Mouse (Mus musculus): ENCODE measurements at regions not wholly inside any gene's neighbourhood (a gene's known extent, or its start where the extent isn't known, plus 50 kb on each side); places are given as distances from the start of the nearest gene placed in this dataset.

DNA sequence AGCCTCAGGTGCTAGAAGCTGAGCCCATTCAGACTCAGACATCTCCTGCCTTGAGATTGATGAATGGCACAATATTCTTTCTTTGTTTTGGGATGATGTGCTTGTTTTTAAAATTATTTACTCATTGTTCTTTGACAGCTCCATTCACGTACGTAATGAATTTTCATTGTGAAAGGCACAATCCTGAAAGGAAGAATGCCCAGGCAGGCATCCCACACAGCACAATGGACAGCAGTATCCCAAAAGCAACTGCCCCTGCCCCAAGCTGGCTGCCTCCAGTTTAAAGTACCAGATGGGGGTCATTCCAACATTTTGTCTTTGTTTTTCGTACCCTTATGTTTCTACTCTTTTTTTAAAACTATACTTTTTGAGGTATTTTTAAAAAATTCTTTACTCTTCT lies 210.9 kb upstream of the St8sia2 start:
- DNase-seq: no peak

DNA sequence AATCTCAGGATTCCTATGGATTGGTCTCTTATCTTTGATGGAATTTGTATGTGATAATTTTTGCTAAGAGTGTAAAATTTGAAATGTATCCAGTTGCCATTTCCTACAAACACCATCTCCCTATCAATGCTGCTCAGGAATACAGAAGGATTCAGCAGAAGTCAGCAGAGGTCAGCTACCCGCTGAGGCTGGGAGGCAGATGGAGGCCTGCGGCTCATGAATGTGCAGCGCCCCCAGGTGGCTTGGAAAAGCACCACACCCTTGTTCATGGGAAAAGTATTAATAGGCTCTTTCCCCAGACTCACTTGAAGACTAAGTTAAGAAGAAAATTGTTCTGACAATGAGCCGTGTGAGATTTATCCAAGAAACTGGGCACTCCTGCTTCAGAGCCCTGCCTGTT lies 187.2 kb upstream of the St8sia2 start:
- DNase-seq: peak; percentile 16

DNA sequence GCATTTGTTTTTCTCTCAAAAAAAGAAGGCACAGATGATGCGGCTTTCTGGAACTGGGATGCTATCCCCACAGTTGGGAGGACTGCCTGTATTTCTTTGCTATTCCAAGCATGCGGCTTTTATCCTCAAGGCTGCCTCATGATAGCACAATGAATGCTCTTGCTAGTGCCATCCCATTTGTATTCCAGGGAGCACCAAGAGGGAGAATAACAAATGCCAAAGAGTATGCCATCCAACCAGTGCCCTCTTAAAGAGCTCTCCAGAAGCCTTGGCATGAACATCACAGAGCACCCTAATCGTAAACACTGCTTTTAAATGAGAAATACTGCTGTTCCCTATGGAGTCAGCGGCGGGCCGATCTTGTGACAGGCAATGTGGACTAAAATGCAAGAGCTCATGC lies 185.3 kb upstream of the St8sia2 start:
- no peak for DNase-seq

DNA sequence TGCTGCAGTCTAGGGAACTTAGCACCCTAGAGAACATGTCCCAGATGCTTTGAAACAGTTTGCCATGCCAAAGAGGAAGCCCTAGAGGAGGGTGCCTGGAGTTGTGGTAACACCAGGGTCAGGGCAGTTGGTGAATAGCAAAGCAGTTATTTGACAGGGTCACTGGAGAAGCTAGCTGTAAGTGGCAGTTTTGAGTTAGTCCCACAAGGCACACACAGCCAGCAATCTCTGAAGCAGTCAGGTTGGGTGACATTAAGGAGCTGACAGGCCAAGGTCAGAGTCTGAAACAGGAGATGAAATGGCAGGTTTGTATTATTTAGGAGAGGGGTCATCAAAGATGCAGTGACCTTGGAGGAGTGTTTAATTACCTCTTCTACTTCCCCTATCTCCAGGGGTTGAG lies 171.2 kb upstream of the St8sia2 start:
- no peak for DNase-seq

GRCm38 (mm10) chr7:74174206-74174605 lies 160.7 kb upstream of the St8sia2 start:
- DNase-seq: no peak

GRCm38 (mm10) chr7:74173230-74173612 lies 159.7 kb upstream of the St8sia2 start:
- peak; percentile 65 for DNase-seq

DNA sequence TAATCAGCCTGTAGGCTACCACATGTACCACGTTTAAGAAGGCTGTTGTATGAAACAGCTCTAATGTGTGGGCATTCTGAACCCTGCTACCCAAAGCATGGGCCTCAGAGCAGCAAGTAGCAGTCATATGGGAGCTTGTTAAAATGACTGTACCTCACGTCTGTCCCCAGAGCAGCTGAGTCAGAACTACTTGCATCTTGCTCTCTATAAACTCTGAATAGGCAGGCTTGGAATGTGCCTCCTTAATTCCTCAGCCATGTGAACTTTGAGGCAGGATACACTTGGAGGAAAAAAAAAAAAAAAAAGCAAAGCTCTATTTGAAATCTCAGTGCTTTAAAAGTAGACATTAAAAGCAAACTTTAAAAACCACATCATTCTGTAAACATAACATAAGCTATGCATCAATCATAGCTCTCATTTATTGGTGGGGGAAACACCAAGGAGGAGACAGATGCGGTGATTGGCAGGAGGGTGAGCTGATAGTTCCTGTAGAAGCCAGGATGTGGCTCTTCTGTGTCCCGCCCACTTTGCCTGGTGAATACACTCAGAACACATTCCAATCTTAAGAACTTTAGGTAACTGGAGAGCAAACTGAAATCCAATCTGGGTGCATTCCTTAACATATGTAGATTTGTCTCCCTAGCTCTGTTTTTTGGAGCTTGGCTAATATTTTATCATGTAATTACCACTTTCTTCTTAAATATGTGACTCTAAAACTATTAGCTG lies 159.2 kb upstream of the St8sia2 start:
- peak; percentile 36 for DNase-seq

DNA sequence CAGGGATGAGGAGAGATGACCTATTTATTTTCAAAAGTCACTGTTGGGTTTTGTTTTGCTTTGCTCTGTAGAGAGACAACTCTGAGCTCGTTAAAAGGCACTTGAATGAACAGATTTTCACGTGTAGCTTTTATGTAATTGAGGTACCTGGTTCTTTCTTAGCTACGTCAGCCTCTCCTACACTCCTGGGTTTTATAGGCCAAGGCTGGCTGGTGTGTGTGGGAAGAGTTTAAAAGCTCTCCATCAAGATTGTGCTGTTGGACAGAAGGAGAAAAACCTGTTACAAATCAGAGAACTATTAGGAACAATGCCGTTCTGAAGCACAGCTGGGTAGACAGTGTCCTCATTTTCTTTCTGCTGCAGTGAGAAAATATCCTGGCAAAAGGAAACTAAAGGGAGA lies 138.1 kb upstream of the St8sia2 start:
- DNase-seq: no peak

DNA sequence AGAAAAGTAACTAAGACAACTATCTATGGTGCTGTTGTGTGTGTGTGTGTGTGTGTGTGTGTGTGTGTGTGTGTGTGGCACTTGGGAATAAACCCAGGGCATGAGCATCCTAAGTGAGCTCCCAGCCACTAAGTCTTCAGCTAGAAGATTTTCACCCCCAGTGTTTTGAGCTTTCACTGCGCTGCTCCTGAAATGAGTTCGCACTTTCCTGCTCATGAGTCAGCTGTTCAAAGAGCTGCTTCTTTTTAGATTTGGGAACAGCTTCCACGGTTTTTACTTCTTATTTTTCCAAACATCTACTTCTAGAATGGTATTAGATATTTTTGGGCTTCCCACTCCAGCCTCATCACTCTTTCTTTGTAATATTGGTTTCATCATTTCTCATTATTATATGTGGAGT lies 129.7 kb upstream of the St8sia2 start:
- no peak for DNase-seq

- no peak for DNase-seq
Observed at GRCm38 (mm10) chr7:74138169-74138568, 124.7 kb upstream of the St8sia2 start.

GRCm38 (mm10) chr7:74130206-74130836 lies 116.8 kb upstream of the St8sia2 start:
- peak; percentile 41 for DNase-seq

DNA sequence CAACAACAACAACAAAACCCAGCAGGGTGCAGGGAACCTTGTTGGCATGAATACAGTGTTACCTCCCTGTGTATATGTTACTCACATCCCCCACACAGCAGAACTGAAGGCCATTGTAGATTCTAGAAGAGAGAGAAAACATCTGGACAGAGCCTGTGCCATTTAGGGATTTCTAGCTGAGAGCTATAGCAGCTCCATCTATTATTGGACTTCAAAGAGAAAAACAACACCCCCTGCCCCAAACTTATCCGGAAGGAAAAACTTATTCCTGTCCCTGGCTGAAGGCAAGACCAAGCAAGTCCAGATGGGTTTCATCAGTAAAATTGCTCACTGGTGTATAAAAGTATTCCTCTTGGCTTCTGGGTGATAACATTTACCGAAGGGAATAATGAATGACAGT lies 98.6 kb upstream of the St8sia2 start:
- peak; percentile 5 for DNase-seq

- DNase-seq: peak; percentile 27
Observed at GRCm38 (mm10) chr7:74108347-74108746, 94.9 kb upstream of the St8sia2 start.

DNA sequence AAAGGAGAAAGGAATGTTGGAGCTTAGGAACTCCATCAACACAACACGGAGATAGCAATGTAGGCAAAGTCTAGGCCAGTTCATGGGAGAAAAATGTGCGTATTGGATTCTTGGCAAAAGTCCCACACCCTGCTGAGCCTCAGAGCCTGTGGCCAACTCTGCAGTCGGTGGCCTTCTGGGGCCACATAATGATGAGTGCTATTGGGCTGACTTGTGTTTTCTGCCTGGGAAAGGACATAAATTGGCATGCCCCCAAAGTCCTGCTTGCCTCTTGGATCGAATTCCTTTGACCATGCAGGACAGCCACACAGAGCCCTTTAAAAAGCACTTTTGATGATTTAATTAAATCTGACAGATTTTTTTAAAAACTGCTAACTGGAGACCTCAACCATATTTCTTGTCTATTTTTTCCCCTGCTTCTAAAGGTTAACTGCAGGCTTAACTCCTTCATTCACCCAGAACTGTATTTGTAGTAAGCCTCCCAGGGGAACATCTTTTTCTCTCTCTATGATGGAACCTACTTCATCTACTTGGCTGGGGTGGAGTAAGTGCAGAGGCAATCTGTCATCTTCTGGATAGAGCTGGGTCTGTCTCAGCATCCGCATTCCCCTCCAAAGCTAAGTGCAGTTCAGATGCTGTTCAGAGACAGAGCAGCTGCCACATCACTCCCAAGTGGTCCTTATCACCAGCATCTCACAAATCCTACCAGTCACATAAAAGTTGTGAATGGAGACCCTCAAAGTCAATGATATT lies 93.9 kb upstream of the St8sia2 start:
- DNase-seq: peak; percentile 53

DNA sequence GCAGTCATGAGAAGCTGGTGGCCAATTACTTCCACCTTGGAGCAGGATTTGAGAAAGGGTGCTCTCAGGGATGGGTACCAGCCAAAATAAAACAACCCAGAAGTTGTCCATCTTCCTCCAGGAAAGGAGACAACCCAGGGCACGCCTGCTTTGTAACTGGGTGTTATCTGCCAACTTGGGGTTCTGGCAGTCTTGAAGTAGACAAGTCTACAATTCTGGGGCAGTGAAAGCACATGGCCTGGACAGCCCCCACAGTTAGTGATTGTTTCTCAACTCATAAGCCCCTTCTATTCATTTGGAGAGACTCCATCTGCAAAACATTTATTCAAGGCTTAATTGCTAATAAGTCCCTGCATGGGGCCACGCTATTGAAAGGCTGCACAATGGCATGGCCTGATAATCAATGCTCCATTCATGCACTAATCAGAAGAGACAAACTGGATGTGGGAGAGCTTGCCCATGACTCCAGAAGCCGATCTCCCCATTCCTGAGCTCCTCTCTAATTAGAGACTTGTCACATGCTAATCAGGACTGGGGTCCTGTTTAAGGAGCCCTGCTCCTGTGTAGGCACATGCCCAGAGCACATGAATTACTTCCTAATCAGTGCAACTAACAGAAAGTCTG lies 78.0 kb upstream of the St8sia2 start:
- no peak for DNase-seq

DNA sequence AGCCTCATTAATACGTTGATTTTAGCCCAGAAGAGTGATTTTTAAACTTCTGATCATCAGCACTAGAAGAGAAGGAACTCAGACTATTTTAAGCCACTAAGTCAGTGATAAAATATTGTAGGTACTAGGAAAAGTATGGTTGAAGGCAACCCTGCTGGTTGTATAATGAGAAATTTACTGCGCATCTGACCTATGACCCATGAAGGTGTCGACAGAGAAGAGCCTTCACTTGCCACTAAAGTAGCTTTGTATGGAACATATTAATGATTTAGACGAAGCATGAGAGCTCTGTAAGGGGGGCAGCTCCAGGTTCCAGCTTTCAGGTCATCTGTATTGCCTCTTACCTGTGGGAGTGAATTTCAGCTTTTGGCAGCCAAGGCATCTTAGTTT lies 67.4 kb upstream of the St8sia2 start:
- no peak for DNase-seq

GRCm38 (mm10) chr7:74080079-74080845 lies 66.8 kb upstream of the St8sia2 start:
- peak; percentile 55 for DNase-seq

DNA sequence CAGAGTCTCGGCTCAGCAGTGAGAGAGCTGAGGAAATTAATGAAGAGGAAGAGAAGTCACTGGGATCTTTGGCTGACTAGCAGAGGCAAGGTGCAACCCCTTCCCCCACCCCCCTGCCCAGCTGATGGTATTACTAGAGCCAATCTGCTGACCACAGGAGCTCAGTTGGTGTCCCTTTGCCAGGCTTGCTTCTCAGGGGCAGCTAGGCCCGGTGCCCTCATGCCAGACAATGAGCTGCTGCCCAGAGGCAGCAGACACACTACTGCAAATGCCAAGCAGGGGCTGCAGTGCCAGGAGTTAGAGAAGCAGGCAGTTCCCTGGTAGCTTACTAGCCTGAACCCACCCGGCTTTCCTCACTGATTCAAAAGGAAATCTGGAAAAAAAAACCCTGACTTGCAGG lies 59.1 kb upstream of the St8sia2 start:
- no peak for DNase-seq

GRCm38 (mm10) chr7:74070836-74071235 lies 57.3 kb upstream of the St8sia2 start:
- DNase-seq: no peak

- DNase-seq: peak; percentile 50
Observed at GRCm38 (mm10) chr7:74065449-74066099, 52.1 kb upstream of the St8sia2 start.

Data from lung, postnatal 10 days (tissue).